Mouse (Mus musculus) hindbrain, embryonic 11.5 days (tissue): ENCODE data around the gene Zfp524. TPM values are rescaled to one million over a fixed set of nuclear protein-coding genes. Genes with fewer than 3 reads are reported as not detected.
"Not testable (repeated sequence)": the region's sequence is repeated elsewhere in the genome, so short reads cannot be mapped to it uniquely, and the experiment has no call there.

Experiments used
- ATAC-seq: fragments of 200-750 bp; cut with Nextera tagmentation; 2 replicates; pipeline ENCODE4 v1.8.0; 2017; ENCODE audit warnings: mild to moderate bottlenecking, moderate TSS enrichment, moderate library complexity; ENCODE audit not compliant: low FRiP score
- DNase-seq: peaks from one replicate; pipeline ENCODE4 v3.0.0-alpha.2; 2015; ENCODE audit warnings: low spot score
- H3K27ac ChIP-seq: fragments of 300-500 bp; sonication (generic); 2 replicates; pipeline ENCODE4 v1.5.1; 2014; ENCODE audit warnings: mild to moderate bottlenecking, low read depth, low read length
- H3K27me3 ChIP-seq: fragments of 300-500 bp; sonication (generic); 2 replicates; pipeline ENCODE4 v1.6.1; 2014; ENCODE audit warnings: mild to moderate bottlenecking, low read length, moderate library complexity, mixed read lengths; ENCODE audit not compliant: control insufficient read depth, insufficient read depth
- H3K36me3 ChIP-seq: fragments of 300-500 bp; sonication (generic); 2 replicates; pipeline ENCODE4 v1.6.1; 2014; ENCODE audit warnings: mild to moderate bottlenecking, low read length, moderate library complexity, mixed read lengths; ENCODE audit not compliant: control insufficient read depth, insufficient read depth
- H3K4me1 ChIP-seq: fragments of 300-500 bp; sonication (generic); replicated peaks from 2 replicates; pipeline ENCODE4 v1.6.1; 2014; ENCODE audit warnings: low read length, mixed read lengths; ENCODE audit not compliant: control insufficient read depth, insufficient read depth
- H3K4me2 ChIP-seq: fragments of 300-500 bp; sonication (generic); replicated peaks from 2 replicates; pipeline ENCODE4 v1.6.1; 2014; ENCODE audit warnings: mild to moderate bottlenecking, low read depth, low read length
- H3K4me3 ChIP-seq: fragments of 300-500 bp; sonication (generic); 2 replicates; pipeline ENCODE4 v1.5.1; 2014; ENCODE audit warnings: low read depth, low read length
- H3K9ac ChIP-seq: fragments of 300-500 bp; sonication (generic); 2 replicates; pipeline ENCODE4 v1.6.1; 2014; ENCODE audit warnings: low read depth, low read length
- H3K9me3 ChIP-seq: fragments of 300-500 bp; sonication (generic); 2 replicates; pipeline ENCODE4 v1.6.1; 2016; ENCODE audit warnings: low read length; ENCODE audit not compliant: control insufficient read depth
- WGBS: fragments of 180-500 bp; shearing (Covaris S2); extraction: QIAGEN DNeasy Blood & Tissue Kit; methylation state at CpG from one replicate; pipeline ENCODE4 v1.1.7; 2014; 5-methylcytosine and 5-hydroxymethylcytosine counted together
- polyA plus RNA-seq: library from polyadenylated mRNA; unstranded; fragments of >200 nt; fragmentation: Nextera tagmentation; extraction: Ambion mirVana; gene quantifications from 2 replicates; pipeline ENCODE4 v1.2.1, GENCODE M21; 2014

The Zfp524 gene
- polyA plus RNA-seq, 1 experiment from 2014 or later = 10.6 TPM

DNA sequence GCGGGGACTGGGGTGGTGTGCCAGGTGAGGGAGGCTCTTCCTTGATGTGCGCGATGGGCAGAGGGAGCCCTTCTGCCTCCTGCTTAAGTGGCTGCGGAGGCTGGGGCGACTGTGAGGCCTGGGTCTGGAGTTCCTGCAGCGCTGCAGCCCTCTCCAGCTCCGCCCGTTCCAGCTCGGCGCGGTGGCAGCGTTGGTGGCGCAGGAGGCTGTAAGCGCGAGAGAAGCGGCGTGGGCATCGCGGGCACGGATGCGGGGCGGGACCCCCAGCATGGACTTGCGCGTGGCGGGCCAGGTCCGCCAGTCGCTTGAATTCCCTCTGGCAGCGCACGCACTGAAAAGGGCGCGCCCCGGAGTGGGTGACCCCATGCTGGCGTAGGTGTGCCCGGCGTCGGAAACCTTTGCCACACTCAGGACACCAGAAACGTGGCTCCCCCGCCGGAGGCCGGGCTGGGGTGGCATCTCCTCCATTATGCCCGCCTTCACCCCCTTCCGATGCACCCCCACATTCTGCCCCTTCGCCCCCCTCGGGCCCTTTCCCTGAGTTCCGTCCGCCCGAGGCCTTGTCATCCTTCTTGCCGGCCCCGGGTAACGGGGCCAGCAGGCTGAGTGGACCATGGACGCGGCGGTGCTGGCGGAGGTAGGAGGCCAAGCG lies 20.7 kb upstream of the Zfp524 start:
- WGBS = 32% methylated on average over 47 of the region's 55 CpGs
- H3K9me3 ChIP-seq = no peaks in the 10 kb centered on the region
- peaks cover 3% of the 10 kb centered on the region; the same call in 1 of the 2 replicates for H3K36me3 ChIP-seq
- H3K9ac ChIP-seq = 0 out of 2 replicates have a peak overlapping the region, but pooled peaks have one; percentile 31
- no peak for ATAC-seq
- no peak overlapping the region for H3K27ac ChIP-seq
- peaks cover 19% of the 10 kb centered on the region for H3K27me3 ChIP-seq
- peak overlapping the region; percentile 71 for H3K4me2 ChIP-seq
- no peak for DNase-seq
- peak overlapping the region; percentile 67; the same call in 1 of the 2 replicates for H3K4me3 ChIP-seq
- peaks cover 18% of the 10 kb centered on the region; the same call in 1 of the 2 replicates for H3K4me1 ChIP-seq

DNA sequence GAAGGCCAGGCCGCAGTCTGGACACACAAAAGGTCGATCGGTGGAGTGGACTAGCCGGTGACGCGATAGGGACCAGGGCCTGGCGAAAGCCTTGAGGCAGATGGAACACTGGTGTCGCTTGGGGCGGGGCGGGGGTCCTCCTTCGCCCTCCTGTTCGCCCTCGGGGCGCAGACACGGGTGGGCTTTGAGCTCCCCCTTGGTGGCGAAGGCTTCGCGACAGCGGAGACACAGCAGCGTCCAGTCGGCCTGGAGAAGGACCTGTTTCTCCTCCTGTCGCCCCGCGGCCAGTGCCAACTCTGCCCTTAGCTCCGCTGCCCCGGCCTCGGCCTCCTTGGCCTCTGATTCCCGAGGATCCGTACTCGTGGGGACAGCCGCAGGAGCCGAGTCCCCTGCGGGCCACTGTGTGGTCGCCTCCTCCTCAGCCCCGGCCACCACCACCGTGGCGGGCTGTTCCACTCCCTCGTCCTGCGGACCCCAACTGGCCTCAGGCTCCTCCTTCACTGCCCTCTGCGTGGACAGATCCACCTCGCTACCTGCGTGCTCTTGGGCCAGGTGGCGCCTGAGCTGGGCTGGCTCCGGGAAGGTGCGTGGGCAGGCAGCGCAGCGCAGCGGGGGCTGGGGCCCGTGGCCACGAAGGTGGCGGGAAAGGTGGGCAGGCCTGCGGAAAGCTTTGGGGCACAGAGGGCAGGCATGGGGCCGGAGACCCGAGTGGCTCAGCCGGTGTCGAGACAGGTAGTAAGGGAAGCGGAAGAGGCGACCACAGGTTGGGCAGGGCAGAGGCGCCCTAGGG lies 20.0 kb upstream of the Zfp524 start:
- Histone ChIP-seq H3K9me3 (no peaks in the 10 kb centered on the region), H3K4me3 (peak overlapping the region; percentile 67), H3K36me3 (peaks cover 3% of the 10 kb centered on the region; the same call in 1 of the 2 replicates), H3K9ac (0 out of 2 replicates have a peak overlapping the region, but pooled peaks have one; percentile 31), H3K4me2 (peak overlapping the region; percentile 71), H3K27me3 (peaks cover 19% of the 10 kb centered on the region), H3K4me1 (peaks cover 18% of the 10 kb centered on the region; the same call in 1 of the 2 replicates), H3K27ac (no peak overlapping the region)
- 44% methylated on average over 59 of the region's 59 CpGs for WGBS
- no peak for ATAC-seq
- peak; percentile 21 for DNase-seq

DNA sequence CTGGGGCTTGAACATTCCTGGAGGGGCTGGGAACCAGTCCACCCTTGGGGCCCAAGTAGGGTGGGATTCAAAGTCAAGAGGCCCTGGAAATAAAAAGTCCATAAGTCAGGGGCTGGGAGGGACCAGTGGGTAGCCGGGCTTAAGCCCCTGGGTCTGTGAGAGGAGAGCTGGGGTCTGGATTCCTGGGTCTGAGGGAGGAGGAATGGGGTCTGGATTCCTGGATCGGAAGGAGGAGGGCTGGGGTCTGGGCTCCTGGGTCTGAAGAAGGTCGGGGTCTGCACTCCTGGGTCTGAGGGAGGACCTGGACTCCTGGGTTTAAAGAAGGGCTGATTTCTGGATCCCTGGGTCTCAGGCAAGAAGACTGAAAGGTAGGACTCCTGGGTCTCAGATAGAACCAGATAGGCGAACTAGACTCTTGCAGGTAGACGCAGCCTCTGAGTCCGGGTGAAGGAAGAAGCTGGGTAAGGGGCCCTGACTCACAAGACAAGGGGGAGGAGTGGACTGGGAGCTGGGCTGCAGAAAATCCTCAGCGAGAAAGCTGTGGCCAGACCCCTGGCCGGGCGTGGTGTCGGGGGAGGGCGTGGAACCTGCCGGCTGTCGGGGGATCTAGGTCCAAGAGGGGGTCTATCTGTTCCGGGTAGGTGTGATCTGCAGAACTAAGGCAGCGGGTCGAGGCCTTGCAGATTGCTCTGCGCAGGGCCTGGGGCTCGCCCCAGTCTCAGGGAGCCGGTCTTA lies 18.8 kb upstream of the Zfp524 start:
- peak; percentile 18 for ATAC-seq
- DNase-seq = no peak
- Histone ChIP-seq H3K27me3 (peaks cover 19% of the 10 kb centered on the region), H3K4me2 (peak overlapping the region; percentile 71), H3K9ac (peak overlapping the region; percentile 87), H3K9me3 (no peaks in the 10 kb centered on the region), H3K4me3 (peak overlapping the region; percentile 67), H3K27ac (no peak overlapping the region), H3K4me1 (peaks cover 18% of the 10 kb centered on the region; the same call in 1 of the 2 replicates), H3K36me3 (peaks cover 3% of the 10 kb centered on the region; the same call in 1 of the 2 replicates)
- 9% methylated on average over 19 of the region's 19 CpGs for WGBS

- Histone ChIP-seq H3K4me2 (peak within 1 kb of the TSS; percentile 71), H3K27me3 (peaks cover 19% of the 10 kb centered on the region), H3K9me3 (no peaks in the 10 kb centered on the region), H3K4me3 (peak within 1 kb of the TSS; percentile 67), H3K9ac (peak within 1 kb of the TSS; percentile 87), H3K36me3 (peaks cover 3% of the 10 kb centered on the region; the same call in 1 of the 2 replicates), H3K27ac (peak within 1 kb of the TSS; percentile 59; the same call in 1 of the 2 replicates), H3K4me1 (peaks cover 18% of the 10 kb centered on the region; the same call in 1 of the 2 replicates)
- ATAC-seq = peak; percentile 91
- 13% methylated on average over 8 of the region's 26 CpGs for WGBS
- DNase-seq = peak; percentile 94
Measured at GRCm38 (mm10) chr7:4996003-4996895, 18.0 kb upstream of the Zfp524 start, which contains the start of gene Zfp579. TSS of gene Zfp579 (minus strand) at chr7:4996158.

- Histone ChIP-seq H3K4me2 (peak overlapping the region; percentile 71), H3K4me1 (peaks cover 18% of the 10 kb centered on the region; the same call in 1 of the 2 replicates), H3K4me3 (peak overlapping the region; percentile 67), H3K9ac (peak overlapping the region; percentile 87; the same call in 1 of the 2 replicates), H3K36me3 (no peaks in the 10 kb centered on the region), H3K27me3 (peaks cover 19% of the 10 kb centered on the region), H3K9me3 (no peaks in the 10 kb centered on the region), H3K27ac (no peak overlapping the region)
- ATAC-seq = no peak
- 74% methylated on average over 6 of the region's 8 CpGs for WGBS
- no peak for DNase-seq
Measured at GRCm38 (mm10) chr7:4996934-4997333, 17.3 kb upstream of the Zfp524 start.

GRCm38 (mm10) chr7:4999876-5000275 lies 14.3 kb upstream of the Zfp524 start:
- no peaks in the 10 kb centered on the region for H3K9me3 ChIP-seq
- H3K36me3 ChIP-seq = no peaks in the 10 kb centered on the region
- DNase-seq (no peak), ATAC-seq (no peak)
- WGBS = 67% methylated on average over 2 of the region's 2 CpGs
- H3K27ac ChIP-seq = no peak overlapping the region
- no peak overlapping the region for H3K9ac ChIP-seq
- no peak overlapping the region for H3K4me3 ChIP-seq
- 0 out of 2 replicates have a peak, but pooled peaks cover 2% of the 10 kb centered on the region for H3K4me1 ChIP-seq
- H3K4me2 ChIP-seq = no peak overlapping the region
- H3K27me3 ChIP-seq = peaks cover 2% of the 10 kb centered on the region; the same call in 1 of the 2 replicates

- DNase-seq, H3K9ac ChIP-seq, H3K9me3 ChIP-seq, H3K4me2 ChIP-seq, H3K36me3 ChIP-seq, ATAC-seq, H3K4me1 ChIP-seq, H3K27me3 ChIP-seq, H3K4me3 ChIP-seq, H3K27ac ChIP-seq: not testable (repeated sequence)
- 74% methylated on average over 8 of the region's 8 CpGs for WGBS
Measured at GRCm38 (mm10) chr7:5002876-5003275, 11.3 kb upstream of the Zfp524 start.
